Mouse (Mus musculus): ENCODE results near the gene Rps19bp1. TPM values are rescaled to one million over a fixed set of nuclear protein-coding genes. Genes with fewer than 3 reads are reported as not detected.

Rps19bp1 gene
- total RNA-seq (2021): 10 to 100 TPM; 40.9 to 41.1 TPM

GRCm38 (mm10) chr15:80263610-80264575 lies at the start of gene Rps19bp1:
Rps19bp1 (minus strand) TSS chr15:80264315.
- intact Hi-C loops (cut with DNase I): loop anchor here (5.0 kb wide), 2 partner anchors 37 to 172 kb away; partner anchors contain the start of genes Rpl3 and Syngr1
- peak; percentile 83 to 86 for DNase-seq (ENCODE audit: low spot score in 2 of 2)

DNA sequence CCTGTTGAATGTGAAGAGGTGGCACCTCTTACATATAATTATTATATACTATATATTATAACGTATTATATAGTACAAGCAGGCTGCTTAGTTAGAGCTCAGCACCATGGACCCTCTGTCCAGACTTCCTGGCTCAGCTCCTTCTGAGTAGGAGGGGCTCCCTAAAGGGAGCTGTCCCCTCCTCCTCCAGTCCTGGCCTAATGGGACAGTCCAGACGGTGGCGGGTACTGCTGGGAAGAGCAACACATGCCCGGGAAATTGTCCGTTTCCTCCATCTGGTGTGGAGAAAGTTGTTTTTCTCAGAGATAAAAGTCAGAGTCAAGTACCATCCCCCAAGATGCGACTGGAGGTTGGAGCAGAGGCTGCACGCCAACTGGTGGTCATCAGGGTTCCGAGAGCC lies 42.0 kb upstream of the Rps19bp1 start:
- intact Hi-C loops (cut with DNase I): no loop called here
- DNase-seq (ENCODE audit: low spot score in 2 of 2): no peak

DNA sequence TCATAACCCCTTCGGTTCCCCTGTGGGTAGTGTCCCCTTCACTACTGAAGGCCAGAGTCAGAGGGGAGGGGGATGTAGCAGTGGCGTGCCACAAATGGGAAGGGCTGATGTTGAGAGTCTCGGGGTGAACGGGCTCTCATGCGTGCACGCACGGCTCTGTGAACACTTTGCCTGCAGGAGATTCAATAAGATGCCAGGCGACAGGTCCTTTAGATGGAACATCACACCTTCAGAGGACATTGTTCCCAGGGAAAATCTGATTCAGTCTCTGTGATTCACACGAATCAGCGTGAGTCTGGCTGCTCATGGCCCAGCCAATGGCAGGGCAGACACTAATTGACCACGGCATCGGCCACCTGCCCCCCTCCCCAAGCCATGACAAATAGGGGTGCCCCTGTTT lies 40.1 kb upstream of the Rps19bp1 start:
- DNase-seq (ENCODE audit: low spot score in 2 of 2): no peak
- intact Hi-C loops (cut with DNase I): no loop called here

- DNase-seq (ENCODE audit: low spot score in 2 of 2): peak; percentile 58 to 61
- intact Hi-C loops (cut with DNase I): no loop called here
Measured at GRCm38 (mm10) chr15:80303779-80304178, 39.7 kb upstream of the Rps19bp1 start.

DNA sequence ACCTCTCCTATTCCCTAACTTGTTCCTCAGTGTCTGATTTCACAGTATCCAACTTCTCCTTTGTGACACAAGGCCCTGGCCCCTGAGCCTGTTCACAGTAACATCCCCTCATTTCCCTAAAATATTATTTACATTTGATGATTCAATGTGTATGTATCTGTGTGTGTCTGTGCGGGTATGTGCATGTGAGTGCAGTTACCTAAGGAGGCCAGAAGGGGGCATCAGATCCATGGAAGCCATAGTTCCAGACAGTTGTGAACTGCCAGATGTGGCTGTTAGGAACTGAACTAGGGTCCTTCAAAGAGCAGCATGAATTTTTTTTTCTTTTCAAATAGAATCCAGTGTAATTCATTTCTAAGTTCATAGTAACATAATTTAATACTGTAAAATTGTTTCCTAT lies 33.0 kb upstream of the Rps19bp1 start:
- intact Hi-C loops (cut with DNase I): no loop called here
- DNase-seq (ENCODE audit: low spot score in 2 of 2): no peak

GRCm38 (mm10) chr15:80289436-80289835 lies 25.3 kb upstream of the Rps19bp1 start:
- DNase-seq (ENCODE audit: low spot score in 2 of 2): peak; percentile 71 to 74
- intact Hi-C loops (cut with DNase I): loop anchor here (5.0 kb wide), 3 partner anchors 328 to 403 kb away; no protein-coding TSS in a partner anchor

GRCm38 (mm10) chr15:80288036-80288435 lies 23.9 kb upstream of the Rps19bp1 start:
- peak; percentile 51 to 53 for DNase-seq (ENCODE audit: low spot score in 2 of 2)

GRCm38 (mm10) chr15:80286851-80287415 lies 22.8 kb upstream of the Rps19bp1 start, which contains the start of gene Cacna1i:
Cacna1i (plus strand) TSS chr15:80287238.
- intact Hi-C loops (cut with DNase I): loop anchor here (5.0 kb wide), 3 partner anchors 330 to 405 kb away; no protein-coding TSS in a partner anchor
- DNase-seq (ENCODE audit: low spot score in 2 of 2): peak; percentile 70 to 77

More at GRCm38 (mm10) chr15:80288036-80288435, 23.9 kb upstream of the Rps19bp1 start:
- intact Hi-C loops (cut with DNase I): loop anchor here (5.0 kb wide), 3 partner anchors 329 to 404 kb away; no protein-coding TSS in a partner anchor

- DNase-seq (ENCODE audit: low spot score in 2 of 2): no peak
- intact Hi-C loops (cut with DNase I): no loop called here
Measured at GRCm38 (mm10) chr15:80280646-80281045, 16.5 kb upstream of the Rps19bp1 start.

DNA sequence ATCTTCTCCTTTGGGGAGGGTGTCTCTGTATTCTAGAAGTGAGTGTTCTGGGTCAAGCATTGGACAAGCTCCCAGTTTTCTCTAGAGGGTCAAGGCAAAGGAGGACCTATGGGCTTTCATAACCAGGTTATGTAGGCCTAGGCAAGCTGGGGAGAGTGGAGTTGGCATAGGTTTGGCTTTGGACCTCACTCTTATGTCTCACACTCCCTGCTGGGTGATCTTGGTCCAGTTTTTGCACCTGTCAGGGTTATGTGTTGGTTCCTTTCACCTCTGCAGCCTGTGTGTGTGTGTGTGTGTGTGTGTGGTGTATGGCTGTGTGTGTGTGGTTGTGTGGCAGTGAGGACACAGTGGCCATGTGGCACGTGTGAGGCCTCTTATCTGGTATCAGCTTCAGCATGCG lies 14.9 kb upstream of the Rps19bp1 start:
- intact Hi-C loops (cut with DNase I): no loop called here
- DNase-seq (ENCODE audit: low spot score in 2 of 2): no peak

GRCm38 (mm10) chr15:80278121-80278759 lies 14.1 kb upstream of the Rps19bp1 start:
- intact Hi-C loops (cut with DNase I): no loop called here
- DNase-seq (ENCODE audit: low spot score in 2 of 2): peak; percentile 78 to 84

DNA sequence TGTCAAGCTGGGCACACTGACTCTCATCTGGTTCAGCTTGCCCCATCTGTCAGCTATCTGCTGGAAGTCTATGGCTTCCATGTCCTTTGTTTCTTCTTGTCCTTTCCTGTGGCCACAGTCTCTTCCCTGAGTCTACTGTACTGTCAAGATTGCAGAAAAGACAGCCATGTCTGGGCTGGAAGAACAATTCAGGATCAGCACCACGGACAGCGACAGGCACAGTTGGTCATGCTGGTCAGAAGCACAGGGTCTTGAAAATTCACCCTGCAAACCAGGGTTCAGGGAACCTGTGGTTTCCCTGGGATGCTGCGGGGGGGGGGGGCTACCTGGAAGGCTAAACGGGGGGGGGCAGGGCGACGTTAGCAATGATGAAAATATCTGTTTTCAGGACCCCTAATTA lies 13.5 kb upstream of the Rps19bp1 start:
- intact Hi-C loops (cut with DNase I): no loop called here
- no peak for DNase-seq (ENCODE audit: low spot score in 2 of 2)

GRCm38 (mm10) chr15:80277107-80277506 lies 13.0 kb upstream of the Rps19bp1 start:
- no peak for DNase-seq (ENCODE audit: low spot score in 2 of 2)

DNA sequence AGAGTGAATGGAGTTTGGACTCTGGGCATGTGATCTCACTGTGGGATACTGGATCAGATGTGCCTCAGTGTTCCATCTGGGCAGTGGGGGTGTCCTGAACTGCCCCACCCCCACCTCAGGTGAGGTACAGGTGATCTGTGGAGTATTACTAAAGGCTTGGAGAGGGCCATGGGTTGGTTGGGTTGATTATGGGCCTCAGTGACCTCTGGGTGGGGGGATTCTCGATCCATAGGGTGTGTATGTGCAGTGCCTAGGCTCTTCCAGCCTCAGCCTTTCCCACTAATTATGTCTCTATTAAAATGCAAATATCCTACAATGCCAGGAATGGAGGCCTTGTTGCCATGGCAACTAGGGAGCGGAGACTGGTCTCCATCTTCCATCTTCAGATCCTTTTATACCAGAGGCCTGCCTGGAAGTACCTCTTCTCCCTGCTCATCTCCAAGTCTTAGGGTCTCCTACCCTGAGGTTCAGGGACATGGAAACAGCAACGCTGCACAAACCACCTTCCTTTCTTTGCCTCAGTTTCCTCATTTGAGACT lies 7.8 kb upstream of the Rps19bp1 start:
- DNase-seq (ENCODE audit: low spot score in 2 of 2): no peak
- intact Hi-C loops (cut with DNase I): no loop called here

More at GRCm38 (mm10) chr15:80277107-80277506, 13.0 kb upstream of the Rps19bp1 start:
- intact Hi-C loops (cut with DNase I): no loop called here

GRCm38 (mm10) chr15:80266281-80266680 lies 2.2 kb upstream of the Rps19bp1 start:
- peak; percentile 67 to 76 for DNase-seq (ENCODE audit: low spot score in 2 of 2)
- intact Hi-C loops (cut with DNase I): loop anchor here (2.0 to 5.0 kb wide), 2 partner anchors 361 to 439 kb away; no protein-coding TSS in a partner anchor

- intact Hi-C loops (cut with DNase I): loop anchor here (5.0 kb wide), 2 partner anchors 34 to 169 kb away; partner anchors contain the start of genes Rpl3 and Syngr1
- DNase-seq (ENCODE audit: low spot score in 2 of 2): no peak
Measured at GRCm38 (mm10) chr15:80261100-80261499, 3.0 kb downstream of the Rps19bp1 start.

- intact Hi-C loops (cut with DNase I): loop anchor here (5.0 kb wide), 2 partner anchors 33 to 168 kb away; partner anchors contain the start of genes Rpl3 and Syngr1
- peak; percentile 75 to 82 for DNase-seq (ENCODE audit: low spot score in 2 of 2)
Measured at GRCm38 (mm10) chr15:80260677-80261076, 3.4 kb downstream of the Rps19bp1 start.

GRCm38 (mm10) chr15:80259406-80260045 lies 4.6 kb downstream of the Rps19bp1 start:
- intact Hi-C loops (cut with DNase I): loop anchor here (5.0 kb wide), 2 partner anchors 32 to 167 kb away; partner anchors contain the start of genes Rpl3 and Syngr1
- no peak for DNase-seq (ENCODE audit: low spot score in 2 of 2)
